Mouse (Mus musculus) layer of hippocampus, postnatal 14 days (tissue): ENCODE data around the gene Actl7a. TPM values are rescaled to one million over a fixed set of nuclear protein-coding genes. Genes with fewer than 3 reads are reported as not detected.

Experiments
- DNase-seq, 2 experiments: peaks; one replicate each; pipeline ENCODE4 v3.0.0; 2021 to 2022; ENCODE audit warnings: low spot score in 2 of 2, mixed read lengths in 1 of 2
- long read RNA-seq, 2 experiments: library from polyadenylated mRNA; stranded (forward); transcript quantifications; one replicate each; pipeline ENCODE4 v2.0.0; 2021
- total RNA-seq, 2 experiments: library from RNA; stranded (reverse); gene quantifications; 2 replicates each; pipeline ENCODE4 v1.2.3; 2021

The Actl7a gene
- not detected for total RNA-seq
- long read RNA-seq, experiment 1, result 0 reads
- long read RNA-seq, experiment 2, result 0 reads

- DNase-seq, result no peak
These were observed at the start of gene Actl7a for GRCm38 (mm10) chr4:56743363-56744195. TSS of gene Actl7a (plus strand) at chr4:56743413.

GRCm38 (mm10) chr4:56696401-56696800 is 46.8 kb upstream of the Actl7a start:
- no peak for DNase-seq

- DNase-seq, result no peak
These were observed 44.5 kb upstream of the Actl7a start for GRCm38 (mm10) chr4:56698671-56699070.

GRCm38 (mm10) chr4:56702234-56702633 is 41.0 kb upstream of the Actl7a start:
- DNase-seq, result no peak

- no peak for DNase-seq
These were observed 30.1 kb upstream of the Actl7a start for GRCm38 (mm10) chr4:56713155-56713554.

GRCm38 (mm10) chr4:56716801-56717200 is 26.4 kb upstream of the Actl7a start:
- no peak for DNase-seq

- no peak for DNase-seq
These were observed 25.3 kb upstream of the Actl7a start for GRCm38 (mm10) chr4:56717932-56718331.

- no peak for DNase-seq
These were observed 24.4 kb upstream of the Actl7a start for GRCm38 (mm10) chr4:56718573-56719442.

GRCm38 (mm10) chr4:56719456-56719855 is 23.8 kb upstream of the Actl7a start:
- DNase-seq, result no peak

GRCm38 (mm10) chr4:56720403-56720802 is 22.8 kb upstream of the Actl7a start:
- DNase-seq, result no peak

GRCm38 (mm10) chr4:56721469-56721868 is 21.7 kb upstream of the Actl7a start:
- DNase-seq, result peak in 1 of 2 experiments; percentile 31

- no peak for DNase-seq
These were observed 20.9 kb upstream of the Actl7a start for GRCm38 (mm10) chr4:56722346-56722745.

GRCm38 (mm10) chr4:56723237-56723636 is 20.0 kb upstream of the Actl7a start:
- no peak for DNase-seq

GRCm38 (mm10) chr4:56725839-56726238 is 17.4 kb upstream of the Actl7a start:
- no peak for DNase-seq

GRCm38 (mm10) chr4:56740020-56740485 is 3.2 kb upstream of the Actl7a start, which contains the start of gene Gm26657:
TSS of gene Gm26657 (plus strand) at chr4:56740070.
- no peak for DNase-seq

GRCm38 (mm10) chr4:56740611-56741010 is 2.6 kb upstream of the Actl7a start:
- no peak for DNase-seq

GRCm38 (mm10) chr4:56741041-56741493 is 2.1 kb upstream of the Actl7a start, which contains the start of gene Actl7b:
TSS of gene Actl7b (minus strand) at chr4:56741443.
- DNase-seq, result no peak

- no peak for DNase-seq
These were observed 515 bp upstream of the Actl7a start for GRCm38 (mm10) chr4:56742698-56743097.

GRCm38 (mm10) chr4:56746345-56746744 is 3.1 kb downstream of the Actl7a start:
- no peak for DNase-seq

GRCm38 (mm10) chr4:56747456-56747855 is 4.2 kb downstream of the Actl7a start:
- DNase-seq, result no peak

- no peak for DNase-seq
These were observed 12.8 kb downstream of the Actl7a start for GRCm38 (mm10) chr4:56756021-56756420.
